ENCODE assay signal across 9 mouse cellular contexts in the genomic region with DNA sequence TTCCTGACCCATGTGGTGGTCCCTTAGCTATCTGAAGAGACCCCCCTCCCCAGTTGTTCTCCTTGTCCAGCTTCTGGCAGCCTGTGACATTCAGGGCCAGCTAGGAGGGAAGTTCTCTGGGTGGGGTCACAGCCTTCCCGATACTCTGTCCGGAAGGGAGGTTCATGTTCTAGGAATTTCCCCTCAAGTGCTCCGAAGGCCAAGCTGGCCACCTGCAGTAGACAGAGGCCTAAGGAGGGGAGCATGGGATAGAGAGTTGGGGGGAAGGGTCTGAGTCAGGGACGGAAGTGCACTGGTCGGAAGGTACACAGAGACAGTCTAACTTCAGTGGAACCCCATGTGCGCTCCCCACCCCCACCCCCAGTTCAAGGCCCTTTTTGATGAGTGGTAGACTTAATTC. TPM values are rescaled to one million over a fixed set of nuclear protein-coding genes. Genes with fewer than 3 reads are reported as not detected.
DNase-seq lines count a peak whose midpoint lies in the region; ATAC-seq lines count a peak whose summit lies in the region.
"Had no signal": no experiment of that assay in that cellular context is flagged by ENCODE, and none has a peak within 500 bp of the region (broad histone marks: within the 10 kb centered on the region; RNA-seq: fewer than 3 reads in every experiment).

No protein-coding gene starts in this region.

- no peak for DNase-seq in urinary bladder, postnatal 4 days (ENCODE audit: low spot score in 2 of 2)
- no peak for DNase-seq in frontal cortex, postnatal 10 days (ENCODE audit: low spot score in 2 of 2)
- DNase-seq in left cerebral cortex, adult 9 months (ENCODE audit: low spot score in 2 of 2) = no peak
- DNase-seq in testis, postnatal 10 days (ENCODE audit: low spot score) = no peak

- H3K4me3 ChIP-seq in megakaryocyte, embryonic 14.5 days (replicated peaks) = peak overlapping the region; percentile 87
- H3K4me3 ChIP-seq in hindbrain, embryonic 13.5 days = peak overlapping the region; percentile 55
- H3K4me3 ChIP-seq in lung, embryonic 15.5 days = no peak overlapping the region

- no peaks in the 10 kb centered on the region for H3K9me3 ChIP-seq in megakaryocyte, embryonic 14.5 days
- no peaks in the 10 kb centered on the region for H3K9me3 ChIP-seq in hindbrain, embryonic 13.5 days
- no peaks in the 10 kb centered on the region for H3K9me3 ChIP-seq in lung, embryonic 15.5 days

- peak overlapping the region; percentile 99 for H3K27ac ChIP-seq in hindbrain, embryonic 13.5 days
- peak overlapping the region; percentile 71 for H3K27ac ChIP-seq in lung, embryonic 15.5 days

- H3K27me3 ChIP-seq in megakaryocyte, embryonic 14.5 days (replicated peaks) = no peaks in the 10 kb centered on the region
- H3K27me3 ChIP-seq in hindbrain, embryonic 13.5 days = no peaks in the 10 kb centered on the region
- H3K27me3 ChIP-seq in lung, embryonic 15.5 days = no peaks in the 10 kb centered on the region
- H3K27me3 ChIP-seq: Patski had no signal

- no peak for ATAC-seq in megakaryocyte, adult 5-6 weeks (ENCODE audit: poor library complexity, severe bottlenecking)
- ATAC-seq in hindbrain, embryonic 13.5 days (ENCODE audit: low FRiP score) = no peak
- peak; percentile 48; the same call in 1 of the 2 replicates for ATAC-seq in lung, embryonic 15.5 days (ENCODE audit: borderline replicate concordance, extremely low read depth, low FRiP score, low TSS enrichment)
- ATAC-seq: Patski had no signal

- WGBS in hindbrain, embryonic 13.5 days = 41% methylated on average over 6 of the region's 6 CpGs
- WGBS in lung, embryonic 15.5 days = 48% methylated on average over 6 of the region's 6 CpGs

- H3K9ac ChIP-seq in hindbrain, embryonic 13.5 days = peak overlapping the region; percentile 91
- no peak overlapping the region for H3K9ac ChIP-seq in lung, embryonic 15.5 days

- peaks cover 98% of the 10 kb centered on the region for H3K4me1 ChIP-seq in megakaryocyte, embryonic 14.5 days
- H3K4me1 ChIP-seq in hindbrain, embryonic 13.5 days (replicated peaks) = peaks cover 66% of the 10 kb centered on the region
- H3K4me1 ChIP-seq in lung, embryonic 15.5 days = peaks cover 45% of the 10 kb centered on the region

- peak overlapping the region; percentile 71 for H3K4me2 ChIP-seq in hindbrain, embryonic 13.5 days
- H3K4me2 ChIP-seq in lung, embryonic 15.5 days = no peak overlapping the region

- peaks cover 94% of the 10 kb centered on the region for H3K36me3 ChIP-seq in megakaryocyte, embryonic 14.5 days (replicated peaks; ENCODE audit: low read length)
- H3K36me3 ChIP-seq in hindbrain, embryonic 13.5 days = peaks cover 32% of the 10 kb centered on the region
- H3K36me3 ChIP-seq in lung, embryonic 15.5 days = peaks cover 9% of the 10 kb centered on the region; the same call in 1 of the 2 replicates

RNA-seq across cellular contexts. Expression of gene Adgrg3, which starts 17.5 kb away (rescaled TPM):
- 111 and 126 TPM in 2 replicates for polyA plus RNA-seq in megakaryocyte, embryonic 14.5 days (2012; ENCODE audit: insufficient read depth, low replicate concordance)
- 15.5 and 21.6 TPM in 2 replicates for total RNA-seq in megakaryocyte, adult 5-6 weeks (2015)
- 28.8 and 38.7 TPM in 2 replicates for total RNA-seq in megakaryocyte, adult 5-6 weeks (2017)
- polyA plus RNA-seq in hindbrain, embryonic 13.5 days (2015; fragmentation: Nextera tagmentation; extraction: Ambion mirVana) = 1.3 and 1.6 TPM in 2 replicates
- polyA plus RNA-seq in lung, embryonic 15.5 days (2015; fragmentation: Nextera tagmentation; extraction: Ambion mirVana) = 4.3 and 5.2 TPM in 2 replicates

RNA-seq across cellular contexts. Expression of gene Adgrg1, which starts 25.4 kb away (rescaled TPM):
- polyA plus RNA-seq in megakaryocyte, embryonic 14.5 days (2012; ENCODE audit: insufficient read depth, low replicate concordance) = 388 and 1,147 TPM in 2 replicates
- 7.3 and 7.8 TPM in 2 replicates for total RNA-seq in megakaryocyte, adult 5-6 weeks (2015)
- total RNA-seq in megakaryocyte, adult 5-6 weeks (2017) = 2.8 and 14.0 TPM in 2 replicates
- polyA plus RNA-seq in hindbrain, embryonic 13.5 days (2015; fragmentation: Nextera tagmentation; extraction: Ambion mirVana) = 158 and 162 TPM in 2 replicates
- polyA plus RNA-seq in lung, embryonic 15.5 days (2015; fragmentation: Nextera tagmentation; extraction: Ambion mirVana) = 35.4 and 35.6 TPM in 2 replicates

RNA-seq across cellular contexts. Expression of gene Drc7, which starts 54.9 kb away (rescaled TPM):
- polyA plus RNA-seq in megakaryocyte, embryonic 14.5 days (2012; ENCODE audit: insufficient read depth, low replicate concordance) = 0.51 TPM in 1 of 2 replicates, not detected in the other
- 0.38 and 0.52 TPM in 2 replicates for total RNA-seq in megakaryocyte, adult 5-6 weeks (2015)
- total RNA-seq in megakaryocyte, adult 5-6 weeks (2017) = 0.18 and 0.33 TPM in 2 replicates
- polyA plus RNA-seq in hindbrain, embryonic 13.5 days (2015; fragmentation: Nextera tagmentation; extraction: Ambion mirVana) = 1.7 and 2.3 TPM in 2 replicates
- polyA plus RNA-seq in lung, embryonic 15.5 days (2015; fragmentation: Nextera tagmentation; extraction: Ambion mirVana) = 0.61 and 0.83 TPM in 2 replicates

Comparison
In these comparisons a context has a peak if more than half of its experiments do, and no peak if none do; other contexts are left out.
1. RNA of gene Adgrg3, which starts 17.5 kb away (polyA plus RNA-seq): 111 to 126 TPM in megakaryocyte, embryonic 14.5 days; 4.3 to 5.2 TPM in lung, embryonic 15.5 days and 1.3 to 1.6 TPM in hindbrain, embryonic 13.5 days; every median in the first group is over 10 times any median in the second.